Mouse (Mus musculus): ENCODE data around the gene Fkbp9. TPM values are rescaled to one million over a fixed set of nuclear protein-coding genes. Genes with fewer than 3 reads are reported as not detected.

Gene Fkbp9
- polyA plus RNA-seq, 1 experiment from 2014 or later = 135 TPM

DNA sequence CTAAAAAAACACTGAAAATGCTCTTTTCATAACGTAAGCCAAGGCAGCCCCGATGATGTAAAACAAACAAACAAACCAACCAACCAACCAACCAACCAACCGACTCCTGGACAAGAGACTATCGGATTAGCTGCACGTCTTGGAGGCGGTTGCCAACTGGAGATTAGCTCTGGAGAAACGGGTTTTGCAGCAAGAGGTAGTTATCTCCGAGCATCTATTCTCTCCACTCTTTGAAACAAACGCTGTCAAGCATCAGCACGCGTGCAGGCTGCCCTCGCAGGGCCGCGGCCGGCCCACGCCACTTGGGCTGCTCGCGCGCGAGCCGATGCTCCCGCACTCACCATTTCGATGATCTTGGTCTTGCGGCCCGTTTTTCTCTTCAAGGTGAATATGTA lies 91.5 kb downstream of the Fkbp9 start:
- peak overlapping the region; percentile 78 for H3K9ac ChIP-seq
- peak overlapping the region; percentile 84 for H3K27ac ChIP-seq
- no peak for ATAC-seq (ENCODE audit: insufficient number of reproducible peaks, insufficient read depth, low FRiP score, low TSS enrichment)
- H3K4me3 ChIP-seq = peak overlapping the region; percentile 75
- H3K27me3 ChIP-seq = no peaks in the 10 kb centered on the region
- H3K36me3 ChIP-seq = no peaks in the 10 kb centered on the region
- H3K4me1 ChIP-seq = no peaks in the 10 kb centered on the region
- under 1% methylated on average over 25 of the region's 25 CpGs for WGBS
- peak overlapping the region; percentile 56 for H3K4me2 ChIP-seq (replicated peaks)
- no peaks in the 10 kb centered on the region for H3K9me3 ChIP-seq

DNA sequence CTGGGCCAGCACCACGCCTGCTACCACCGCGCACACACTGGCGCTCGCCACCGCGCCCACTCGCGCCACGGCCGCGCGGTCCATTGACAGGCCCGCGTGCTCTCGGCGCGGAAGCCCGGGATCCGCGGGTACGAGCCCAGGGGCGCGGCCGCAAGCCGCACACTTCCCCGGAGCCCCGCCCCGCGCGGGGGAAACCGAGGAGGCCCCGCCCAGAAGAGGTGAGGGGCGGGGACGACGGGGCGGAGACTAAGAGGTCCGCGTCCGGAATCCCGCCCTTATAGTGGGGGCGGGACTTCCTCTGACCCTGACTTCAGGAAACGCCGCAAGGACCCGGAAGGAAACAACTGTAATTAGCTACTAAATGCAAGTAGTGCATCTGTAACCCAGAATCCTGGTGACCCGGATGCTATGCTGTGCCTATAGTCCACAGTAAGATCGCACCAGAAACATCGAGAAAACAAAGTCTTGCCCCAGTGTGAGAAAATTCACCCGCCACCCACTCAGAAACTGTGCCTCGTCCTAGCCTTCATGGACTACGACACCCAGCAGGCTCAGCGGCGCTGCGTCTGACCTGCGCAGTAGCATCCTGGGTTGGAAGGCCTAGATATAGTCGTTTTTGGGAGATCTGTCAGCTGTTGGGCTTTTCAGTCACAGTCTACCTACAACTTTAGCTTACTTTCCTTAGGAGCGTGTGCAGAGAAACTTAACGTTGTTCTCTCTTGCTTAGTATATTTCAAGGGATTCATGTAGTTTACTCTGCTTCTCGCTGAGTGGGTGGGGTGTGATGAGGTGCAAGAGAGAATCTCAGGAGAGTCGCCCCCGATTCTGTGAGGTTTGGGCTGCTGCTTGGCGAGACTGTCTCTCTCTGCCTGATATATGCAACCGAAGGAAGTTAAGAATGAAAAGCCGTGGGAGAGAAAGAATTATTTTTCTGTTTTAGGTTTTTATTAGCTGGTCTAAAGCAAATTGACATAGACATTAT lies 92.2 kb downstream of the Fkbp9 start, which contains the start of the genes Nt5c3 and Vmn1r4:
Gene Nt5c3 (minus strand): TSS at position 207 of the 982 bp plus-strand sequence.
Gene Vmn1r4 (plus strand): TSS at position 290 of the 982 bp plus-strand sequence.
- peak; percentile 95 for ATAC-seq (ENCODE audit: insufficient number of reproducible peaks, insufficient read depth, low FRiP score, low TSS enrichment)
- WGBS = 3% methylated on average over 64 of the region's 64 CpGs

More for the DNA sequence above, 92.2 kb downstream of the Fkbp9 start, which contains the start of the genes Nt5c3 and Vmn1r4:
- Histone ChIP-seq H3K4me1 (no peaks in the 10 kb centered on the region), H3K4me2 (replicated peaks) (peak within 1 kb of the TSS; percentile 56), H3K36me3 (no peaks in the 10 kb centered on the region), H3K9ac (peak within 1 kb of the TSS; percentile 78), H3K27me3 (no peaks in the 10 kb centered on the region), H3K27ac (peak within 1 kb of the TSS; percentile 84), H3K4me3 (peak within 1 kb of the TSS; percentile 75), H3K9me3 (no peaks in the 10 kb centered on the region)

Other genes starting within 250 kb of the Fkbp9 start
- gene Lsm5, start 127.3 kb upstream of the Fkbp9 start, polyA plus RNA-seq (2016; fragmentation: Nextera tagmentation; extraction: Ambion mirVana) = 179 and 185 TPM in 2 replicates
- 19.4 and 20.1 TPM in 2 replicates for gene Avl9, start 117.2 kb upstream of the Fkbp9 start, polyA plus RNA-seq (2016; fragmentation: Nextera tagmentation; extraction: Ambion mirVana)
- 44.8 and 45.6 TPM in 2 replicates for gene Kbtbd2, start 34.2 kb upstream of the Fkbp9 start, polyA plus RNA-seq (2016; fragmentation: Nextera tagmentation; extraction: Ambion mirVana)
- gene Nt5c3, start 91.9 kb downstream of the Fkbp9 start, polyA plus RNA-seq (2016; fragmentation: Nextera tagmentation; extraction: Ambion mirVana) = 64.5 and 69.2 TPM in 2 replicates
- gene Vmn1r4, start 92.0 kb downstream of the Fkbp9 start, polyA plus RNA-seq (2016; fragmentation: Nextera tagmentation; extraction: Ambion mirVana) = 0.28 and 0.46 TPM in 2 replicates
- not detected in 2 replicates for gene Vmn1r5, start 138.2 kb downstream of the Fkbp9 start, polyA plus RNA-seq (2016; fragmentation: Nextera tagmentation; extraction: Ambion mirVana)
- not detected in 2 replicates for gene Vmn1r6, start 165.2 kb downstream of the Fkbp9 start, polyA plus RNA-seq (2016; fragmentation: Nextera tagmentation; extraction: Ambion mirVana)
- not detected in 2 replicates for gene Vmn1r7, start 193.3 kb downstream of the Fkbp9 start, polyA plus RNA-seq (2016; fragmentation: Nextera tagmentation; extraction: Ambion mirVana)
- gene Vmn1r8, start 200.2 kb downstream of the Fkbp9 start, polyA plus RNA-seq (2016; fragmentation: Nextera tagmentation; extraction: Ambion mirVana) = not detected in 2 replicates
- gene Vmn1r9, start 234.7 kb downstream of the Fkbp9 start, polyA plus RNA-seq (2016; fragmentation: Nextera tagmentation; extraction: Ambion mirVana) = not detected in 2 replicates

Measured in embryonic facial prominence, embryonic 12.5 days (tissue).